Mouse (Mus musculus): Measurements from ENCODE around the gene Cops9.
A peak's percentile ranks its signal among the peaks of the same experiment; 100 is the strongest.

GRCm38 (mm10) chr1:92647752-92648151 is 6.0 kb upstream of the Cops9 start:
- TF ChIP-seq POLR2A (IDR thresholded peaks at IDR 0.05; ENCODE audit: borderline replicate concordance, low read depth, low read length) (no peak), CTCF (IDR thresholded peaks at IDR 0.05; ENCODE audit: low read depth, low read length) (peak; percentile 91)

Measured in bone marrow macrophage, adult 2 months (primary cell).